Mouse (Mus musculus) bone marrow, adult 2 months (tissue): ENCODE data around the gene Gm5580.

Source experiments
- CTCF ChIP-seq: fragments of 200-500 bp; IDR thresholded peaks from 2 replicates; pipeline ENCODE4 v1.5.1; 2011; ENCODE audit warnings: low read length, control low read depth; ENCODE audit not compliant: control insufficient read depth, insufficient read depth
- POLR2A ChIP-seq: fragments of 200-500 bp; IDR thresholded peaks from 2 replicates; pipeline ENCODE4 v1.6.1; 2011; ENCODE audit warnings: low read depth, mild to moderate bottlenecking, control low read depth, low read length, borderline replicate concordance; ENCODE audit not compliant: control insufficient read depth

DNA sequence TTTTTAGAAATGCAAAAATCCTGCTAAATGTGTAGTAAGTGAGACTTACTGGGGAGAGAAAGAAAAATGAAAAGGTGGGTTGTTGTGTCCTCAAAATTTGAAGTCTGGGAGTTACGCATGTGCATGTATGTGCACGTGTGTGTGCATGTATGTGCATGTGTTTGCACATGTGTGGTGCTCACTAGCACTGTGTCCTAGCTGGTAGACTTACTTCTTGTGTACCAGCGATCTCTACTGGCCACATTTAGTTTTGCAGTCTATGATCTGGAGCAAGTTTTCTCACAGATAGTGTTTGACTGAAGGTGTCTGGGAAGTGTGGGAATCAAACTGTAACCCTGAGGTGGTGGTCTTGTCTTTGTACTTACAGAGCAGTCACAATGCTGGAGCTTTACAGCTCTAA is 18.9 kb downstream of the Gm5580 start:
- peak; percentile 35; the same call in 1 of the 2 replicates for TF ChIP-seq CTCF
- no peak for TF ChIP-seq POLR2A
